Mouse (Mus musculus) lung, adult 18-20 months (tissue): ENCODE results near the gene Zfp827.
"Not testable (repeated sequence)": the region's sequence is repeated elsewhere in the genome, so short reads cannot be mapped to it uniquely, and the experiment has no call there.

Source experiments
- DNase-seq, 2 experiments: peaks; one replicate each; pipeline ENCODE4 v3.0.0; 2022; ENCODE audit warnings: mixed read lengths in 2 of 2

The Zfp827 gene

DNA sequence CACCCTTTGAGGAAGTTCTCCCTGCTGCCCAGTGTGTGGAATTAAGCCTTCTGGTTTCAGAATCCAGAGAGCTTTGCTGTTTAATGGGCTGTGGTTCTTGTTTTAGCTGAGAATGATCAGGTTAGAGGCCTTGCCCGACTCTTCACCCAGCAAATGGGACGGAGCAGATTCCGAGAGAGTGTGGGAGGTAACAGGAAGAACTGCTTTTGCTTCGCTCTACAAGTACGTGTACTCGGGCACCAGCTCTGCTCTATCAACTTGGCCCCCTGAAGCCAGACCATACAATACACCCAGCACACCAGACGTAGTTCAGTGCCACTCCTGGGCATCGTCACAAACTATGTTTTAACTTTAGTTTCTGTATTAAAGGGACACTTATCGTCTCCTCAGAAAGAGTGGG, 85.3 kb downstream of the Zfp827 start:
- no peak for DNase-seq

DNA sequence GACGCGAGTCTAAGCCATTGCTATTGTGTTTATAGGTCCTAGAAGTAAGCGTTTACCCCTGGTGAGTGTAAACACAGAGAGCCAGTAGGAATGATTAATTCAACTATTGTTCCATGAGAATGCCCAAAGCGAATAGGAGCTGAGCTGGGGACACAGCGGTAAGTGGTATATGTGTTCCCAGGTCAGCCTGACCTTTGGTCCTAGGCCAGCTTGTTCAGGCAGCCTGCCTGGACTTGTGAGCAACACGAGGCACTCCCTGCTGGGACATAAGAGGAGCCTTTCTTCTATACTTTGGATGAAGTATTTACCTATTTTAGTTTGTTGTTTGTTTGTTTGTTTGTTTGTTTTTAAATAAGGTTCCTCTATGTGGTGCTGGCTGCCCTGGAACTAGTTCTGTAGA, 86.3 kb downstream of the Zfp827 start:
- peak; percentile 29 to 50 for DNase-seq

DNA sequence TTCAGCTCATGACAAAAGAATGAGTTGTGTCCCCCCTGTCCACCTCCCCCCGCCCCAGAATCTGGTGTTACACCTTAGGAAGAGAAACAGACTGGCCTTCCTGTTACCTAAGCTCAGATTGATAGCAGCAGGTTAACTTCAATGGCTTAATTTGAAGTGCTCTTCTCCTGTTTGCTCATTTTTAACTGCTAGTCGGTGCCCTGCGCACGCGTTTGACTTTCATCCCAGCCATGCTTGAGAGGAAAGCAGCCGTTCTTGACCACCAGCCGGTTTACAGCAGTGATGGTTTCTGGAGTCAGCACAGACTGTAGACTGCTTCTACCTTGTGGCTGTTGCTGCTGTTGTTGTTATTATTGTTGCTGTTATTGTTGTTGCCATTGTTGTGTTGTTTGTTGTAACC, 88.2 kb downstream of the Zfp827 start:
- peak; percentile 34 to 37 for DNase-seq

DNA sequence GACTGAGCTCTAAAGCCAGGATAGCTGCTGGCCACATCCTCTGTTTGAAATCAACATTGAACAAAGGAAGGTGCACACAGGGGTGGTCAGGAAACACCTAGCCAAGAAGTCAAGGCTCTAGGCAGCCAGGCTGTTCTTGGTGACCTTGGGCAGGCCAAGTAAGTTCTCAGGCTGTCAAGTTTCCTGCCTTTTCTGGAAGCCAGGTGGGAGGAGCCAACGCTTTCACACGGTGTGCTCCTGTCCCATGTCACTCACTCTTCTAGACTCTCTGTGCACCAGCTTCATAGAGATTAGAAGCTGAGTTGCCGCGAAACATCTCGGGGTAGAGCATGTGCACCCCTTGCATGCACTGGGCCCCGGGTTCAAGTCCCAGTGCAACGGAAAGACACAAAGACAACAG, 89.5 kb downstream of the Zfp827 start:
- DNase-seq, result no peak

DNA sequence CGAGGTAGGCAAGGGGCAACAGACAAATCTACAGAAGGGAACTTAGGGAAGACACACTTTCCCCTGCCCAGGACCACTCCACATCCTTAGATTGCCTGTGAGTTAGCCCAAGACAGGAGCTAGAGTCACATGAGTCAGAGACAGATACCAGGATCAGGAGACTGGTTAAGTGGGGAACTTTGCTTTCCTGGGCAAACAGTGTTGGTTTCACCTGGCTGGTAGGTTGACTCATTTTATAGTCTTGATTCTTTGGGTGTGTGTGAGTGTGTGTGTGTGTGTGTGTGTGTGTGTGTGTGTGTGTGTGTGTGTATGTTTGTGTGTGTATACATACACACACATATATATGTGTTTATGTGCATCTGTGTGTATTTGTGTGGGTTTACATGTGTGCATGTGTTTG, 93.4 kb downstream of the Zfp827 start:
- no peak for DNase-seq

DNA sequence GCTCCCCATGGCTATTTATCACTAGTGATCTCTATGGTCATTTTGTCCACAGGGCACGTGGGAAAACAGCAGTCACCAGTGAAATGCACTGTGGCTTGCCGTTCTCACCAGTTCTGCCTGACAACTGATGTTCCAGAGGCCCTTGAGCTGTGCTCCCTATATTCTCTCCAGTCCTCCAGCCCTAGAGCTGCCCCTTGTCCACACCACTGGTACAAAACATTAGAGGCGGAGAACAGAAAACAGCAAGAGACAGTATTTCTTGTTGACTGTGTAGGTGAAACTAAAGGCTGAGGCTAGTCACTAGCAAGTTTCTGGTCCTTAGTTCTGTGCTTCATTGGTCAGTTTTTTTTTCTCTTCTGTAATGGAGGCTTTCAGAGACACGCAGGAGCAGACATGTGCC, 96.0 kb downstream of the Zfp827 start:
- no peak for DNase-seq

DNA sequence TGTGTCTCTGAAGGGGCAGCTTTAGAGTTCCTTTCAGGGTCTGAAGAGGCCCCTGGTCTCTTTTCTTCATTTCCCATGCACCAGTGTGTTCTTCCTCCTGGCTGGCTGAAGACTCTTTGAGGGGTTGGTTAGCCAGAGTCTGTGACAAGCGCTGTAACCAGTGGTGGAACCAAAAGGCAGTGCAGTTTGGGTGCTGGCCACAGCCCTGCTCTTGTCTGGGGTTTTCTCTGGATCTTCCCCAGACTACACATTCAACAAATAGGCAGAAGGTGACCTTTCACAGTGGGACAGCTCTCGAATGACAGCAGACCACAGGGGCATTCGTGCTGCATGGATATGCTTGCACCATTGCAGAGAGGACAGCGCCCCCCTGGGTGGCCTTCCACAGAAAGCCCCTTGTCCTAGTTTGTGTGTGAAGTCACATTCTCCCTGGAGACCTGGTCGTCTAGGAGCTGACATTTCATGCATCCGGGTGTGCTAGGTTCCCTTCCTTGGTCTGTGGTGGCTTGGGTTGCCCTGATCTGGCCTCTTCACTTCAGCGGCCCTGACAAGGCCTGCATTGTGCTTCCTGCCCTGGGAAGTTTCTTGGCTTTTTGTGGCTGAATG, 99.1 kb downstream of the Zfp827 start:
- DNase-seq, result no peak

DNA sequence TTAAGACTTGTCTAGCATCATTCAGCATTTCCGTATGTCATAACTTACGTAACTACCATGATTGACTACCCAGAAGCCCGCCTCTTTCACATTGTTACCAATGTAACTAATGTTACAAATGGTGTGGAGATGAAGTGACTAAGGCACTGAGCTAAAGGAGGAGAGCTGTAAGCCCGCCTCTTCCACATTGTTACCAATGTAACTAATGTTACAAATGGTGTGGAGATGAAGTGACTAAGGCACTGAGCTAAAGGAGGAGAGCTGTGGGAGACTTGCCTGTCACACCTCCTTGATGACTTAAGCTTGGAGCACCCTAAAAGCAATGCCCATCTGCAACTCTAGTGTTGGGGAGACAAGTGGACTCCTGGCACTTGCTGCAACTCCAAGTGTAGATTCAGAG, 100.3 kb downstream of the Zfp827 start:
- not testable (repeated sequence) for DNase-seq

DNA sequence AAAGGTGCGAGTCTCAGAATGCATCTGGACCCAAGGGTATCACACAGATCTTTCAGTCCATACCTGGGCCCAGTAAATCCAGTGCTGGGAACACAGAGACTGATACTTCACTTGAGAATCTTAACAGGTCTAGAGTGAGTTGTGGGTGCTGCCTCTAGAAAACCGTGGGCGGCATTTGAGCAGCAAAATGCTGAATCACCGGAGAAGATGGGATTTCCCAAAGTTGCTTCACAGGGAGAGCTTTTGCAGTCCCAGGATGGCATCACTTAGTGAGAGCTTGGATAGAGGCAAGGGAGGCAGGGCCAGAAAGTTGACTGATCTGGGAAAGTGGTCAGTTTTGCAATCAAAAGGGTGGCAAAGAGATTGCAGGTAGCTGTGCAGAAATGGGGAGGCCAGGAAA, 111.4 kb downstream of the Zfp827 start:
- no peak for DNase-seq

DNA sequence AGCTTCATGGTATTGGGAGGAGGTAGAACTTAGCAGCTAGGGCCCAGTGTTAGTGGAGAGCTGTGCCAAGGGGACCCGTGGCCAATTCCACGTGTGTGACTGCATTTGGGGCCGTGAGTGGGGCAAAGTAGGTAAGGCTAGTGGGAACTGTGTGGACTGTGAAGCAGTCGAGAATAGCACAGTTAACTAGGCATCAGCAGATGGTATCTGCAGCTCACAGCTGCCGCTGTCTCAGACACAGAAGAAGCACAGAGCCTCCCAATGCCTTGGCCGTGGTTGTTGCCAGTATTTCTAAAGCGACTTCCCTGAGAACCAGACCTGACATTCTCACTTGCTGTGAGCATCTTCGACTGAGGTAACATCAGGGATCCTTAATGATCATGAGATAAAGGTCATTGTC, 112.7 kb downstream of the Zfp827 start:
- no peak for DNase-seq

DNA sequence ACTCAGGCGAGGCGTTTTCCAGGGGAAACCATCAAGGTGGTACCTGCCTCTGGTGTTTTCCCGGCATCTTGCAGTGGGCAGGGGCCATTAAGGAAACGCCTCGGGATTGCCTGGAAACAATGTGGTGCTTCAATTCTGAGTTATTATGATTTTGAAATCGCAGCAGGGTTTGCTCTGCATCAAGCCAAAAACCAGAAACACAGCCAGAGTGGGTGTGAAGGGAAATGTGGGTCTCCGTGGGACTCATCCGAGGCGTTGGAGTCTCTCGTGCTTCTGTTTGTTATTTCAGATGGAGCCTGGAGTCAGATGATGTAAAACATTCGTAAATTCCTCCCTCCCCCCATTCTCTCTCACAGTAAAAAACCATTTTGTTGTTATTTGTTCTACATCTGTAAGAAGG, 113.4 kb downstream of the Zfp827 start:
- no peak for DNase-seq

DNA sequence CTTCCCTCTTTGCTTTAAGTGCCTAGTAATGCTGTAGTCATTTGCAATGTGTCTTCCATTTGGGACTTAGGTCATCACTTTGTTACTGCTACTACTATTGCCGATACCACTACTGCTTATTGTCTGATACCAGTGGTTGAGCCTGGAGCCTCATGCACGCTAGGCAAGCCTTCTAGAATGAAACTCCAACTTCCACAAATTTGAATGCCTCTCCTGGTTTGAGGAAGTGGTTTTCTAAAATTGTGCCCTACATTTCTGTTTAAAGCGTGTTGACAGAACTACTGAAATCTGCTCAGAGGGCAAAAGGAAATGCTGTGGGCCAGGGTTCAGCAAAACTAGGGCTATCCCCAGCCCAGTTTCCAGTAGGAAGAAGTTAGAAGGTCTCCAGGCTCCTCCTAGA, 115.5 kb downstream of the Zfp827 start:
- peak in 1 of 2 experiments; percentile 7 for DNase-seq

DNA sequence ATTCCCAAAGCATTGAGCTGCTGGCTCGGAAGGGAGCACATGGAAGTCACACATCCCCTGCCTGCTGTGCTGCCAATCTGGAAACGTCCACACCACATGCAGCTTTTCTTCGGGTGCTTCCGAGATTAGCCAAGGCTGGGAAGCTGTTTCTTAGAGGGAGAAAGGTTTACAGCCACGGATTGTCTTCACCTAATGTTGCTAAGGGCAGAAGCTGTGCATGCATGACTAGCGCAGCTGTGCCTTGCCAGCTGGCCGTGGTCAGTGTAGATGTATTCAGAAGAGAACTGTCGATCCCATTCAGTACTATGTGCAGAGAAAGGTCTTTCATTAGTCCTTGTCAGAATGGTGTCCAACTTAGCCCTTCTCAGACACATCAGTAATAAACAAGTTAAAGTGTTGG, 117.0 kb downstream of the Zfp827 start:
- no peak for DNase-seq

DNA sequence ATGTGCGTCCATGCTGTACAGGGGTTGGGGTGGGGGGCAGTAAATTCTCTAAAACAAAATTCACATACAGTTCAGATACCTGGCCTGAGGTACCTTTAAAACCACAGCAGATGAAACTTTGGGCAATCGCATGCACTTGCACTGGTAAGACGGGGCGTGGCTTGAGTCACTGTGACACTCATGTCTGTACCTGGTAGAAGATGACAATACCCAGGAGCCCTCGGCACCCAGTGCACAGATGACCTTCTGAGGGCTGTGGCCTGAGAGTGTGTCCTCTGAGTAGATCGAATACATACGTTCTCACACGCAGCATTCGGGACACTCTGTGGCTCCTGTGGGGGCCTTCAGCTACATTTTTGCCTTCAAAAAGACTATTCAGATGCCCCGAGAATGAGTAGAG, 117.4 kb downstream of the Zfp827 start:
- no peak for DNase-seq

DNA sequence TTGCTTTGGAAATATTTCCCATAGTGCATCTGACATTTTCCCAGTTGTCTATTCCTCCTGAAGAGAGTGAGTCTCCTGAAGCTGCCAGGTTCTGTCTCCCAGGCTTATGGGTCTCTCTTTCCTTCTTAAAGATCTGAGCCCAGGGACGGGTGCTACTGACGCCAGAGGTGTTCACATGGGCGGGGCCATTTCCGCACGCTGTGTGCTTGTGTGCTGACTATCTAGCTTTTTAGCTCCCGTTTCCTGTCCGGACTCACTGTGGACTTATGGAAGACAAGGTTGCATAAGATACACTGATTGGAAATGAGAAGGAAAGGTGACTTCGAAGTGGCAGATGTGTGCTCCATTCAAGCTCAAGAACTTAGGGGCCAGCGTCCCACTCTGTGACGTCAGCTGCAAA, 120.6 kb downstream of the Zfp827 start:
- no peak for DNase-seq

DNA sequence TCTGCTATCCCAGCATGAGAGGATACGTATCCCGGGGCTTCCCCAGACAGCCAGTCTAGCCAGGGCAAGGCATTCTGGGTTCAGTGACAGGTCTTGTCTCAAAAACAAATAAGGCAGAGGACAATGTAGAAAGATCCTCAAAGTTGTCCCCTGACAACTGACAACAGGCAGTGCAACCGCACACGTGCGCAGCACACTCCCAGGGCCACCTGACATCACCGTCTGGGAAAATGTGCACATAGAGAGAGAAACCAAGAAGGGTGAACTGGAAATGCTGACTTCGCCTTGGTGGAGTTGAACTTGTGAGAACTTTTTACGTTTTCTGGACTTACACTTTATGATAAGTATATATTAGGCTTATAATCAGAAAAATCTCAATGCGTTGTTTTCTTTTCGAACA, 121.6 kb downstream of the Zfp827 start:
- no peak for DNase-seq

DNA sequence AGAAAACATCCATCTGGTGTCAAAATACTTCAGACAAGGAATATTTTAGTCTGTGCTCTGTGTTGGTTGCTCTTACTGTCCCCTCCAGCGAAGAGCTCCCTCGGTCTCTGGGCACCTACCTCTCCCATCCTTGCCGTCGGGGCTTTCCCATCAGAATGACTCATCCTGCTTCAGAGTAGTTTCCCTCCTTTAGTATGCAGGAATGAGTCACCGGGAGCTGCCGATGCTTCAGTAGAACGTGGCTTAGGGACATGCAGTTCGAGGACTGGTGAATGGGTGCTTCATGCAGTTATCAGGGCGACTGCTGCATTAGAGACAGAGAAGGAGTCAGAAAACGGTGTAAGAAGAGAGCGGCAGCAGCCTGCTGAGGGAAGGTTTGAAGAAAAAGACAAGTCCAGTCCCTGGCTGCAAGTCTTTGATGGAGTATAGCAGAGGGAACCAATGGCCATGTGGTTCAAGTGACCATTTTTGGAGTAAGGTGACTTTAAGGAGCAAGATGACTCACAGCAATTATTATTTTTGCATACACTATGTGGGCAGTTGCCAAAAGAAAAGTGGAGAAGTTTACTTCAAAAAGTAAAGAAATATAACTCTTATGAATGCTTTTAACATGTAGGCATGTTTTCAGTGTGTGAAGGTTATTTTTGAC, 122.4 kb downstream of the Zfp827 start:
- DNase-seq, result peak in 1 of 2 experiments; percentile 20

DNA sequence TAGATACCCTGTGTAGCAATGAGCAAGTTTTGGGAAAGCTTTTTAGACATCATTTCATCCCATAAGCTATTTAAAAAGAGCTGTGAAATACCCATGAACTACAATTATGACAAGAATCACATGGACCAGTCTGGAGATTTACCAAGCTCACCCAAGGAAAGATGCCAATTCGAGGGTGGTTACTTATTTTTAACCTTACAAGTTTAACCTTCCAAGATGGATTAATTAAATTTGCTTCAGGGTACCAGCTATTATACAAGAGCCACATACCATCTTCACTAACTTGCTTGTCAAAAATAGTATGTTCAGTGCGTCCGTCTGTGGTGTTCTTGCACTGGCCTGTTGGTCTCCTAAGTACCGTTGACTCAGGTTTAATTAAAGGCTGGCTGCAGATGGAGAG, 123.4 kb downstream of the Zfp827 start:
- no peak for DNase-seq

DNA sequence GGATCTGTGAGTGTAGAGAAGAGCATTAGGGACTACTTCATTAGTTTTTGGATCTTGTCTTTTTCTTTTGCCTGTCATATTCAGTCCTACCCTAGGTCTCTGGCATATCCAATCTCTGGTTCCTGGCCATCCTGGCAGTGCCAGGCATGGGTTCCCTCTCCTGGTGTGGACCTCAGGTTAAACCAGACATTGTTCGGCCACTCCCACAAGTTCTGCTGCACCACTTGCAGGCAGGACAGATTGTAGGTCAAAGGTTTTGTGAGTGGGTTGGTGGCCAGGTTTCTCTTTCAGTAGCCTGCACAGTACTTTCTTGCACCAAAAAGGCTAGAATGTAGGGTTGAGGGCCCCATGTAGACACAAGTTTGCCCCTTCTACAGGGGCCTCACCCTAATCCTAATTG, 125.0 kb downstream of the Zfp827 start:
- DNase-seq, result no peak

DNA sequence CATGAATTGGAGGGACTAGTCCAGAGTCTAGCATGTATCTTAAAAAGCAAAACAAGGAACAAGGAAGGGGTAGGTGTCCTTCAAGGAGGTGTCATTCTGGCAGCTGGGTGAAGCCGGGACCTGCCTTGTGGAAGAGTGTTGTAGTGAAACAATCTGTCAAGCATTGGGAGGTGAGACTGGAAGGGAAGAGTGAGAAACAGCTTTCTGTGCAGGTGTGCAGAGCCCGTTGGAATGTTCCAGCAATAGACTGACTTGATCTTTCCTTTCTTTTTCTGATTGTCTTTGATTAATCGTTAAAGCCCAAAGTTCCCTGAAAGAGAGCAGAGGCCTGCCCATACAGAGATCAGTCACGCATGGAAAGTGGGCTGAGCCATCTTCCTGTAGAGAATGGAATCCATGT, 125.4 kb downstream of the Zfp827 start:
- DNase-seq, result no peak

DNA sequence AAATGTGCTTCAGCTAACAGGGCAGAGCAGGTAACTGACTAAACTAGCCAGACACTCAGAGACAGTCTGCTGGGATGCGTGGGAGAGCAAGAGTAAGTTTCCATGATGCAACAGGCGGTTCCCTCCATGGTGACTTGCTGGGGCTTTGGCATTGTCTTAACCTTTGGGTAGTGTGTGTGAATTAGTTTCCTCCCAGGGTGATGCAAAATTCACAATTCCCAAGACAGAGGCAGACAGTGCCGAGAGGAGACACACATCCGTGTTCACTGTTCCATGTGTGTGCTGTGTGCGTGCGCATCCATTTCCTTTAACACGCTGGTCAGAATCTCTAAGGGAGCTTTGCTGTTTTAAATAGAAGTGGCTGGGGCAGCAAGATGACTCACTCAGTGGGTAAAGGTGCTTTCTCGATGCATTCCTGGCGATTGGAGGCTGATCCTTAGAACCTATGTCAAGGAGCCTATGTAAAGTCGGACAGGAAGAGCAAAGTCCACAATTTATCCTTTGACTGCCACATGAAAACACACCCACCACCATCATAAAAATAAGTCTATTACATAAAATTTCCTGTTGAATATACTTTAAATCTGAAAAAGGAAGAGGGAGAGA, 127.4 kb downstream of the Zfp827 start:
- DNase-seq, result no peak

DNA sequence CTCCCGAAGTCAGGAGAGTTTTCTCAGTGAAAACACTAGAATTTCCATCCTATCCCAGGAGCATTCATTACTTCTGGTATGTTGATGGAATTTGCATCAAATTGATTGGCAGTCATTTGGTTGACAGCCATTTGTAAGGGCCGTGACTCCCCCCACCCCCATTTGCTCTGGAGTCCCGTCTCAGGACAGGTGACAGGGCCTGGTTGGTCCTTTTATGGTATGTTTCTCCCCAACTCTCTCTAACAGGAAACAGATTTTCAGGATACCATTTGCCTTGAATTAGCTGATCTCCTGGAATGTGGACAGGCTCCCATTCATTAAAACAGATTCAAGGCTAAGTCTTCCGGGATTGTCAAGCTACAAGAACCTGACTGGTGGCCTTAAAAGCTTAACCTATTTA, 129.1 kb downstream of the Zfp827 start:
- no peak for DNase-seq

DNA sequence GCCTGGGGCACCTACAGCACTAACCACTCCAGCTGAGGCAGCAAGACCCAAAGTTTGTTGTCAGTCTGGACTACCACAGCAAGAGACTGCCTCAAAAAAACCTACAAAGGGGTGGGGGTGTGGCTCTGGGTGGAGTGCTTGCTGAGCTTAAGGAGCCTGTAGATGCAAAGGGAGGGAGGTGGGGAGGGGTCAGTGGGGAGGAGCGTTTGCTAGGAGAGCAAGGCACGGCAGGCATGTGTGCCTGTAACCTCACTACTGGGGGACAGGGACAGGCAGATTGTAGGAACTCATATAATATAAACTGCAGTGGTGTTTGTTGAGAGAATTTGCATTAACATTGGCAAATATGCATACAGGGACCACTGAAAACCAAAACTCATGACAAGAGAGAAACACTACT, 130.1 kb downstream of the Zfp827 start:
- no peak for DNase-seq

DNA sequence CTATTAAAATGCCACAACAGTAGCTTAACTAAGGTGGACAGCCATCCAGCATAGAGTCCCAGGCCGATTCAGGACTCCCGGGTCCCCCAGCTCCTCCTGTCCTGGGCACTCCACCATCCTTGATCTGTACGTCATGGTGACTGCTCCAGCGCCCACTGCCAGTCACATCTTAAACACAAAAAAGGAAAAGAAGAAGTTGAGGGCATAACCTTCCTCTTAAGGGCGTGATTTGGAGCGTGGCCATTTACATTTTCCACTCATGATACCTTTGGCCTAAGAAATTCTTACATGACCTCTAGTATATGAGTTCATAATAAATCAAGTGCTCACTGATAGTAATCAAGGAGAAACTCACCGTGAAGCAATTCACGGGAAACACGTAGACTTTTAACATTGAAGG, 131.2 kb downstream of the Zfp827 start:
- DNase-seq, result peak in 1 of 2 experiments; percentile 10

DNA sequence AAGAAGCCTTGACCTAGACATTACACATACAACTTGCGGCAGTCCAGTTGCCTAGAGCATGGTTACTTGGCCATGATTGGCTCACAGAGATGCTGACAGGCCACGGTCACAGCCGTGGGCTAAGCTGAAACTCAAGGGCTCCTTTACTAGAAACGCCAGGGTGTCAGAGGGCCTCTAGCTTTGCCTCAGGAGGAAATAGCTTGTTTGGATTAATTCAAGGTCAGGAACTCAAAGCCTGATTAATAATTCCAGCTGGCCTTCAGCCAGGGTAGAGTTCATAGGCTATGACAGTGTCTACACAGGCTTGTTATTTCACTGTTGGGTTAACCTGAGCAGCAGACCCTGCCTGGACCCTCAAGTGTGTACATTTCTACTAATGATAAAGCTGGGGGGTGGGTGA, 132.1 kb downstream of the Zfp827 start:
- peak in 1 of 2 experiments; percentile 24 for DNase-seq
